Mouse (Mus musculus): ENCODE results near the gene Slc7a15.

Slc7a15 gene

DNA sequence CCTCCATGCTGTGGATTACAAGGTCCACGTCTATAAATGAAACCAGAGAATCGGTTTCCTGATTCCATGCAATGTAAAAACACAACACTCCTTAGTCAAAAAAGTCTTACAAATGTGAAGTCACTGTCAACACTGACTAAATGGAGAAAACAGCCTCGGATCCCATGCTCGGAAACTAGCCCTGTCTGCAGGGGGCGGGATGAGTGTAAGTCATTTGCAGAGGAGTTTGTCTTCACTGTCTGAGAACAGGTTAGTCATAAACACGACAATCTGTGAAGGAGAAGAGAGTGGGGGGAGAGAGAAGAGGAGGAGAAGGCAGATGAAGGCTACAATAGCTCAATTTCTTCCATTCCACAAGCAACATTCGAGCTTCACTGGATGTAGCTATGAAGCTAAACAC, 113.6 kb downstream of the Slc7a15 start:
- no peak for DNase-seq (ENCODE audit: low read depth, low spot score)

DNA sequence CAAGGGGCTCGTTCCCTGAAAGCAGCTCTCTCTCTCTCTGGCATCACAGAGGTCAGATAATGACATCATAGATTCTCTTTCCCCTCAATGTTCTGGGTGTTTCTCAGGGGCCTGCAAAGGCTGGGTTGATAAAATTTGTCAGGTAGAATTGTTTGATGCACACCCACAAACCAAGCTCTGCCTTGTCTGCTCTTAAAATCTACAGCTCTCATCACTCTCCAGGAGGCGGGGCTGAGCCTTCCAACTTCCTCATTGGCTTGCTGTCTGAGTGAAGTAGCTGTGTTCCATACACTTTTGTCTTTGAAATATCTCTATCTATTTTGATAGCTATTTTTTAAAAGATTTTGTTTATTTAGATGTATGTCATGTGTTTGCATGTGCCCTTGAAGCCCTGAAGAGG, 116.7 kb downstream of the Slc7a15 start:
- DNase-seq (ENCODE audit: low read depth, low spot score), result no peak

Data from retina, postnatal 7 days (tissue).